In the genomic region with DNA sequence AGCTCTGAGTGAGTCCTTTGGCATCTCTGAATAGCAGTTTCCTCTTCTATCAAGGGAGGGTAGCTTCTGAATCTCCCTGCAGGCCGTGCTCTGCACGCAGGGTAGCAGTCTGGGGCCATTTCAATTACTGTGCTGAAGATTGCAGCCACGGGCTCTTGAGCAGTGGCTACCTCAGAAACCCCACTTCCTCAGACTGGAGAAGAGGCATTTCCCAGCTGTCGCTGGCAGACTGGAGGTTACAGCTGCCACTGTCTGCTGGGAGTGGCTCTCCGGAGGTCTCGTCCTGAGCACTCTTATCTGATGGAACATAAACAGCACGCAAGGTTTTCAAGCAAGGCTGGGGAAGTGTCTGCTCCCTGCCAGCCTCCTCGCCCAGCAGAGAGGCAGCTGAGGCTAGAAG, we compare ENCODE assay signal across 9 mouse cellular contexts. TPM values are rescaled to one million over a fixed set of nuclear protein-coding genes. Genes with fewer than 3 reads are reported as not detected.
DNase-seq lines count a peak whose midpoint lies in the region; ATAC-seq lines count a peak whose summit lies in the region.
"Had no signal": no experiment of that assay in that cellular context is flagged by ENCODE, and none has a peak within 500 bp of the region (broad histone marks: within the 10 kb centered on the region; RNA-seq: fewer than 3 reads in every experiment).

No protein-coding gene starts in this region.

- ATAC-seq in embryonic facial prominence, embryonic 14.5 days (ENCODE audit: low read depth) = peak; percentile 50; the same call in 1 of the 2 replicates
- no peak for ATAC-seq in midbrain, embryonic 11.5 days (ENCODE audit: low FRiP score)

- 19% methylated on average over 8 of the region's 8 CpGs for WGBS in embryonic facial prominence, embryonic 14.5 days
- WGBS in embryonic facial prominence, embryonic 10.5 days = 34% methylated on average over 8 of the region's 8 CpGs
- WGBS in midbrain, embryonic 11.5 days = 48% methylated on average over 8 of the region's 8 CpGs
- 54% methylated on average over 8 of the region's 8 CpGs for WGBS in midbrain, embryonic 10.5 days

- no peaks in the 10 kb centered on the region for H3K27me3 ChIP-seq in embryonic facial prominence, embryonic 14.5 days (replicated peaks; ENCODE audit: control insufficient read depth, insufficient read depth, low read length)
- no peaks in the 10 kb centered on the region for H3K27me3 ChIP-seq in embryonic facial prominence, embryonic 10.5 days (replicated peaks; ENCODE audit: low read depth, poor library complexity, severe bottlenecking)
- H3K27me3 ChIP-seq in midbrain, embryonic 11.5 days (ENCODE audit: control insufficient read depth, insufficient read depth, low read length) = no peaks in the 10 kb centered on the region
- no peaks in the 10 kb centered on the region; the same call in 1 of the 2 replicates for H3K27me3 ChIP-seq in midbrain, embryonic 10.5 days (ENCODE audit: low read depth, poor library complexity, severe bottlenecking)

- H3K27ac ChIP-seq in embryonic facial prominence, embryonic 14.5 days (replicated peaks; ENCODE audit: low read depth, low read length) = no peak overlapping the region
- H3K27ac ChIP-seq in embryonic facial prominence, embryonic 10.5 days (replicated peaks) = no peak overlapping the region; the same call in 1 of the 2 replicates
- no peak overlapping the region for H3K27ac ChIP-seq in midbrain, embryonic 11.5 days (ENCODE audit: low read depth, low read length)
- H3K27ac ChIP-seq in midbrain, embryonic 10.5 days (replicated peaks) = no peak overlapping the region
- H3K27ac ChIP-seq: liver, embryonic 13.5 days had no signal

- no peaks in the 10 kb centered on the region for H3K9me3 ChIP-seq in embryonic facial prominence, embryonic 14.5 days (ENCODE audit: control insufficient read depth, low read length)
- no peaks in the 10 kb centered on the region for H3K9me3 ChIP-seq in embryonic facial prominence, embryonic 10.5 days
- H3K9me3 ChIP-seq in midbrain, embryonic 11.5 days (ENCODE audit: control insufficient read depth, low read length) = no peaks in the 10 kb centered on the region
- H3K9me3 ChIP-seq in midbrain, embryonic 10.5 days (replicated peaks) = no peaks in the 10 kb centered on the region
- H3K9me3 ChIP-seq: liver, embryonic 13.5 days had no signal

- H3K36me3 ChIP-seq in embryonic facial prominence, embryonic 14.5 days (ENCODE audit: control insufficient read depth, insufficient read depth, low read length) = no peaks in the 10 kb centered on the region
- no peaks in the 10 kb centered on the region for H3K36me3 ChIP-seq in embryonic facial prominence, embryonic 10.5 days (replicated peaks)
- H3K36me3 ChIP-seq in midbrain, embryonic 11.5 days (ENCODE audit: control insufficient read depth, insufficient read depth, low read length) = no peaks in the 10 kb centered on the region
- H3K36me3 ChIP-seq in midbrain, embryonic 10.5 days = no peaks in the 10 kb centered on the region
- H3K36me3 ChIP-seq: liver, embryonic 13.5 days had no signal

- no peak overlapping the region for H3K4me2 ChIP-seq in embryonic facial prominence, embryonic 14.5 days (ENCODE audit: low read depth, low read length)
- H3K4me2 ChIP-seq in midbrain, embryonic 11.5 days = no peak overlapping the region
- H3K4me2 ChIP-seq: liver, embryonic 13.5 days had no signal

- DNase-seq in embryonic facial prominence, embryonic 14.5 days (ENCODE audit: low spot score) = peak; percentile 54
- no peak for DNase-seq in embryonic facial prominence, embryonic 10.5 days (ENCODE audit: low spot score)
- DNase-seq in midbrain, embryonic 11.5 days (ENCODE audit: low spot score, missing footprints) = no peak
- no peak for DNase-seq in midbrain, embryonic 10.5 days (ENCODE audit: low spot score)
- peak; percentile 53 for DNase-seq in lung, postnatal 10 days
- DNase-seq in yolk sac, embryonic 10.5 days (ENCODE audit: low spot score) = peak; percentile 17
- no peak for DNase-seq in layer of hippocampus, postnatal 25 days (ENCODE audit: extremely low spot score in 1 of 2, low spot score in 1 of 2)
- DNase-seq in thymus, postnatal 10 days (ENCODE audit: low spot score in 2 of 2) = no peak
- DNase-seq: liver, embryonic 13.5 days had no signal

- no peak overlapping the region for H3K4me3 ChIP-seq in embryonic facial prominence, embryonic 14.5 days (ENCODE audit: low read depth, low read length)
- no peak overlapping the region for H3K4me3 ChIP-seq in embryonic facial prominence, embryonic 10.5 days
- no peak overlapping the region for H3K4me3 ChIP-seq in midbrain, embryonic 11.5 days (ENCODE audit: low read depth, low read length)
- H3K4me3 ChIP-seq in midbrain, embryonic 10.5 days = no peak overlapping the region
- H3K4me3 ChIP-seq: liver, embryonic 13.5 days had no signal

- H3K4me1 ChIP-seq in embryonic facial prominence, embryonic 14.5 days (ENCODE audit: control insufficient read depth, insufficient read depth, low read length) = no peaks in the 10 kb centered on the region
- peaks cover 33% of the 10 kb centered on the region for H3K4me1 ChIP-seq in embryonic facial prominence, embryonic 10.5 days
- H3K4me1 ChIP-seq in midbrain, embryonic 11.5 days (ENCODE audit: control insufficient read depth, insufficient read depth, low read length) = peaks cover 2% of the 10 kb centered on the region; the same call in 1 of the 2 replicates
- peaks cover 29% of the 10 kb centered on the region for H3K4me1 ChIP-seq in midbrain, embryonic 10.5 days

- no peak overlapping the region for H3K9ac ChIP-seq in embryonic facial prominence, embryonic 14.5 days (ENCODE audit: low read depth, low read length)
- H3K9ac ChIP-seq in midbrain, embryonic 11.5 days (ENCODE audit: low read length) = peak overlapping the region; percentile 20; the same call in 1 of the 2 replicates
- H3K9ac ChIP-seq: liver, embryonic 13.5 days had no signal

RNA-seq across cellular contexts. Expression of gene Kcnj12, which starts 20.2 kb away (rescaled TPM):
- polyA plus RNA-seq in embryonic facial prominence, embryonic 14.5 days (2014; fragmentation: Nextera tagmentation; extraction: Ambion mirVana) = 1.5 and 1.6 TPM in 2 replicates
- polyA plus RNA-seq in embryonic facial prominence, embryonic 10.5 days (2016; fragmentation: Nextera tagmentation; extraction: Ambion mirVana) = 2.2 and 2.5 TPM in 2 replicates
- 0.16 and 0.33 TPM in 2 replicates for polyA plus RNA-seq in midbrain, embryonic 11.5 days (2014; fragmentation: Nextera tagmentation; extraction: Ambion mirVana)
- polyA plus RNA-seq in midbrain, embryonic 10.5 days (2016; fragmentation: Nextera tagmentation; extraction: Ambion mirVana) = 0.53 and 0.62 TPM in 2 replicates
- total RNA-seq in layer of hippocampus, postnatal 25 days (2021) = 1 to 10 TPM; 6.4 to 7.0 TPM

Comparison
In these comparisons a context has a peak if more than half of its experiments do, and no peak if none do; other contexts are left out.
1. DNase-seq: peak in embryonic facial prominence, embryonic 14.5 days (single experiment), lung, postnatal 10 days (single experiment) and yolk sac, embryonic 10.5 days (single experiment); none in embryonic facial prominence, embryonic 10.5 days (single experiment), midbrain, embryonic 11.5 days (single experiment), midbrain, embryonic 10.5 days (single experiment), layer of hippocampus, postnatal 25 days (0 of 2) and thymus, postnatal 10 days (0 of 2).